Mouse (Mus musculus): ENCODE data around the gene Hmox2.

DNA sequence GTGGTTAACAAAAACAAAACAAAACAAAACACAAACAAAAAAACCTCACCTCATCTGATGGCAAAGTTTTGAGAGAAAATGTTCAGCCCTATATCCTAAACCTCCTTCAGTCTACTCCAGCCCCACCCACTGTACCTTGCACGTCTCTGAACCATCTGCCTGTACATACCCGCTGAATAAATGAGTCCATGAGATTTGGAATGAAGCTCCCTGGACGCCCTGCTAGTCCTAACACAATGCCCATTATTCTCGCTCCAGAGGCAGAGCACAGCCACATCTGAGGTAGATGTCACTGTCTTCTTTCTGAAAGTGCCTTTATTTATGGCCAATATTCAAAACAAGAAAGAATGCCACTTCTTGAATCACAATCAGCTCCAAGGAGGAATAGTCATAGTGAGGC, 59.5 kb downstream of the Hmox2 start:
- TF ChIP-seq CTCF (IDR thresholded peaks at IDR 0.05; ENCODE audit: control insufficient read depth, insufficient read depth, insufficient read length) (no peak), MAX (IDR thresholded peaks at IDR 0.05) (no peak), MYOD1 (IDR thresholded peaks at IDR 0.05; ENCODE audit: control insufficient read depth, insufficient read length, low read depth) (no peak), USF1 (IDR thresholded peaks at IDR 0.05; ENCODE audit: low read depth) (no peak), CEBPB (IDR thresholded peaks at IDR 0.05; ENCODE audit: low read depth) (no peak), MYOG (IDR thresholded peaks at IDR 0.05; ENCODE audit: control insufficient read depth, extremely low read depth, insufficient read length) (no peak)
